Mouse (Mus musculus) hindbrain, embryonic 10.5 days (tissue): ENCODE measurements around the gene Rft1. TPM values are rescaled to one million over a fixed set of nuclear protein-coding genes. Genes with fewer than 3 reads are reported as not detected.

Source experiments
- DNase-seq: peaks from one replicate; pipeline ENCODE4 v3.0.0-alpha.2; 2017; ENCODE audit warnings: low spot score
- H3K27ac ChIP-seq: fragments of 300-500 bp; sonication (generic); 2 replicates; pipeline ENCODE4 v1.5.1; 2016; ENCODE audit warnings: mild to moderate bottlenecking, moderate library complexity
- H3K27me3 ChIP-seq: fragments of 300-500 bp; sonication (generic); 2 replicates; pipeline ENCODE4 v1.6.1; 2016; ENCODE audit warnings: mild to moderate bottlenecking; ENCODE audit not compliant: poor library complexity, insufficient read depth, severe bottlenecking
- H3K36me3 ChIP-seq: fragments of 300-500 bp; sonication (generic); 2 replicates; pipeline ENCODE4 v1.6.1; 2016; ENCODE audit warnings: mild to moderate bottlenecking, moderate library complexity
- H3K4me1 ChIP-seq: fragments of 300-500 bp; sonication (generic); replicated peaks from 2 replicates; pipeline ENCODE4 v1.6.1; 2016; ENCODE audit warnings: mild to moderate bottlenecking
- H3K4me3 ChIP-seq: fragments of 300-500 bp; sonication (generic); 2 replicates; pipeline ENCODE4 v1.5.1; 2016; ENCODE audit warnings: mild to moderate bottlenecking, moderate library complexity
- H3K9me3 ChIP-seq: fragments of 300-500 bp; sonication (generic); 2 replicates; pipeline ENCODE4 v1.6.1; 2016; ENCODE audit warnings: mild to moderate bottlenecking, moderate library complexity
- WGBS: fragments of 180-500 bp; shearing (Covaris S2); methylation state at CpG from one replicate; pipeline ENCODE4 v1.1.7; 2016; 5-methylcytosine and 5-hydroxymethylcytosine counted together
- polyA plus RNA-seq: library from polyadenylated mRNA; unstranded; fragments of >200 nt; fragmentation: Nextera tagmentation; extraction: Ambion mirVana; gene quantifications from 2 replicates; pipeline ENCODE4 v1.2.1, GENCODE M21; 2016

Gene Rft1
- polyA plus RNA-seq, 1 experiment from 2014 or later: 13.0 TPM

DNA sequence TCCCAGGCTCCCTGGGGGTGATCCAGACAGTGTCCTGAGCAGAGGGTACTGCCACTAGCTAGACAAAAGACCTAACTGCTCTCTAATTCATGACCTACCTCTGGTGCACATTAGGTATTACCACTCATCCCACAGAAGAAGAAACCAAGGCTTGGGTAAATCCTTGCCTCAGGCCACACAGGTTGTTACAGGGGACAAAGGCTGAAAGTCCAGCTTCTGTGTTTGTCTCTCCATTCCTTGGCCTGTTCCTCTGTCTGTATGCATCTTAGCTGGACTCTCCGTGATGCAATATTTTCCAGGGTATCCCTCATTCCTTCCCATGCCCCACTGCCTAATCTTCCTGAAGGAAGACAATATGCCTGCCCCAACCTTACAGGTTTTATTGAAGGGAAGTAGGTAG lies 19.7 kb upstream of the Rft1 start:
- 84% methylated on average over 1 of the region's 1 CpGs for WGBS
- Histone ChIP-seq H3K4me1 (peaks cover 33% of the 10 kb centered on the region), H3K9me3 (no peaks in the 10 kb centered on the region), H3K4me3 (no peak overlapping the region), H3K27ac (peak overlapping the region; percentile 23; the same call in 1 of the 2 replicates), H3K36me3 (no peaks in the 10 kb centered on the region), H3K27me3 (no peaks in the 10 kb centered on the region)
- DNase-seq: no peak

DNA sequence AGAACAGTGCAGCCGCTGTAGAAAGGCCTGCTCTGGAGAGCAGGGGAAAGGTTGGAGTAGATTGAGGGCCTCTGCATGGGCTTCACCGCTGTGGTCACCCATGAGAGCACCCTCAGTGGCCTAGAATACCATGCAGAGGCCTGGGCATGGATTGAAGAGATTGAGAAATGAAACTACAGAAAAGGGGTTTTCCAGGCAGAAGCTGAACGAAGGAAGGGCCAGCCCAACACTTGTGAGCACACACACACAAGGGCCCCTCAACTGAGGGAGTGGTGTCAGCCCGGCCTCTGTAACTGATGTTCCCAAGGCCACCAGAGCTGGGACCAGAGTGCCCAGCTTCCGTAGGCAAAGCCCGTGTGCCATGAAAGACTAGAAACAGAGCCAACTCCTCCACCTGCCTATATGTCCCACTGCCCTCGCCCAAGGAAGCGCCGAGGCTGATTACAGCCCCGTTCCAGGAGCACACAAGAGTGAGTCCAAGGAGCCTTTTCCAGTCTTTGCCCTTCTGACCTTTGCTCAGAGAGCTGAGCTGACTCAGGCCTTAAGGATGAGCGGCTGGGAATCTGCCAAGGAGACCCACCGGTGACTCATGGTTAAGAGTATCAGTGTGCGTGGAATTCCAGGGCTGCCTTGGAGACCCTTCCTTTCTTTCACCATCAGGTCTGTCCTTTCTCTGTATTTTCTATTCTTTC lies 18.8 kb upstream of the Rft1 start:
- H3K27ac ChIP-seq: no peak overlapping the region
- H3K4me1 ChIP-seq: peaks cover 29% of the 10 kb centered on the region
- no peaks in the 10 kb centered on the region for H3K27me3 ChIP-seq
- DNase-seq: no peak
- H3K9me3 ChIP-seq: no peaks in the 10 kb centered on the region
- 83% methylated on average over 13 of the region's 13 CpGs for WGBS
- H3K36me3 ChIP-seq: no peaks in the 10 kb centered on the region
- H3K4me3 ChIP-seq: no peak overlapping the region

DNA sequence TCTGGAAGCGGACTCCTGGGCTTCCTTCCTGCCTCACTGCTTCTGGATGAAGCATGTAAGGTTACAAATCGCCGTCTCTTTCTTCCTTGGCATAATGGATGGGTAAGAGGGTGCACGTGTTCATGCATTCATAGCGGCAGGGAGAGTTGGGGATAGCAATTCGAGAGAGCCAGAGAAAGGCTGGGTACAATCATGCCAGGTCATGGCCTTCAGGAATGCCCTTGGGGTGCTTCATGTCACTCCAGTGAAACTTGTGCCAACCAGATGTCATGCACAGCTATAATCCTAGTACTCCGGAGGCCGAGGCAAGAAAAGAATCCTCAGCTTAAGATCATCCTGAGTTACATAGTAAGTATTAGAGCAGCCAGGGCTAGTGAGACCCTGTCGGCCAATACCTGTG lies 17.7 kb upstream of the Rft1 start:
- Histone ChIP-seq H3K36me3 (no peaks in the 10 kb centered on the region), H3K27me3 (no peaks in the 10 kb centered on the region), H3K4me3 (no peak overlapping the region), H3K9me3 (no peaks in the 10 kb centered on the region), H3K4me1 (peaks cover 23% of the 10 kb centered on the region), H3K27ac (no peak overlapping the region)
- no peak for DNase-seq
- WGBS: 83% methylated on average over 9 of the region's 9 CpGs

DNA sequence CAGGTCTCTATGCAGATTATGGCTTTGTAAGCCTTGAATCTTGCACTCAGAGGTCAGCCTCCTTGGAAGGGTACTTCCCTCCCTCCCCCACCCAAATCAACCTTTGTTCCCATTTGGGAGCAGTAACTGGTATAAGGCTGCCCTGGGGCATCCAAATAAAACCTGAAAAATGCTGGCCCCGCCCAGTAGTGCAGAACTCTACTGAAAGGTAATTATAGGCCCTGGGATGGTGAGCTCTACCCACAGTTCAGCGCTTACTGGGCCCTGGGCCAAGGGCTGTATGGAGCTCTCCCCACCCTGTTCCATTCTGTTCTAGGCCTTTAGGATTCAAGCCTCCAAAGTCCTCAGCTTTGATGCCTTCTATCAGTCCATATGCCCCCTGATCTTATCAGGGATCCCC lies 17.1 kb upstream of the Rft1 start:
- DNase-seq: no peak
- Histone ChIP-seq H3K36me3 (no peaks in the 10 kb centered on the region), H3K4me3 (no peak overlapping the region), H3K27ac (no peak overlapping the region), H3K27me3 (no peaks in the 10 kb centered on the region), H3K4me1 (peaks cover 17% of the 10 kb centered on the region), H3K9me3 (no peaks in the 10 kb centered on the region)
- 79% methylated on average over 2 of the region's 2 CpGs for WGBS

DNA sequence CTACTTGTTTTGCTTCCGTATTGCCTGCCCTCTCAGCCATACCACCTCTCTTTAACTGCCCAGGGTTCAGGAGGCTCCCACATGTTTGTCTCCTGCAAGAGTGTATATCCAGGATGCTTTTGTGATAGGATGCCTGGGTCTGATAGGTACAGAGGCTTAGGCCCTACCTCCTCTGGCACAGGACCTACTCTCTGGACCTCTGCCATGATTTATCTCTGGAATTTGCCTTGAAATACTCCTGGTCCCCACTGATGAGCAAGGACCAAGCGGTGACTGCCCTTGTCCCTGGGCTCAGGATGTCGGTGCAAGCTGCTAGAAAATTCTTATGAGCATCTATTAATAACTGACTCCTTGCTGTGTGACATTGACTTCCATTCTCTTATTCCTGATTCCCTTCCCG lies 16.2 kb upstream of the Rft1 start:
- Histone ChIP-seq H3K4me1 (peaks cover 11% of the 10 kb centered on the region), H3K9me3 (no peaks in the 10 kb centered on the region), H3K27ac (no peak overlapping the region), H3K27me3 (no peaks in the 10 kb centered on the region), H3K4me3 (no peak overlapping the region), H3K36me3 (no peaks in the 10 kb centered on the region)
- WGBS: 86% methylated on average over 4 of the region's 4 CpGs
- DNase-seq: no peak

DNA sequence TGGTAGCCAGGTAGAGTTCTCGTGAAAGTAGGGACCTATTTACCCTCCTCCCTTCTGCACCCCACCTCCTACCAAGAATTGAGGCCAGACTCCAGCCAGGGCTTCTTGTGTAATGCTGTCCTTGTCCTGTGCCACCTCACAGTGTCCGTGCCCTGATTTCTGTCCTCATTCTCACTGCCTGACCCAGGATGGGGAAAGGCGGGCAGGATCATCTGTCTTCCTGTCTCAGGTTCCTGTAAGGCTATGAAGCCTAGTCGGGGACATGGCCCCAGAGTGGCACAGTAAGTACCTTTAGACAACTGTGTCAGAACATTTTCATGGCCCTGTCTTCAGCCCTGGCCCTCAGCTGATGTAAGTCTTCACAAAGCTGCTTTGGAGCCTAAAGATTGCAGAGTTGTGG lies 15.5 kb upstream of the Rft1 start:
- WGBS: 88% methylated on average over 4 of the region's 4 CpGs
- H3K4me3 ChIP-seq: no peak overlapping the region
- H3K27me3 ChIP-seq: no peaks in the 10 kb centered on the region
- H3K36me3 ChIP-seq: no peaks in the 10 kb centered on the region
- H3K27ac ChIP-seq: no peak overlapping the region
- H3K4me1 ChIP-seq: peaks cover 11% of the 10 kb centered on the region
- DNase-seq: no peak
- H3K9me3 ChIP-seq: no peaks in the 10 kb centered on the region

DNA sequence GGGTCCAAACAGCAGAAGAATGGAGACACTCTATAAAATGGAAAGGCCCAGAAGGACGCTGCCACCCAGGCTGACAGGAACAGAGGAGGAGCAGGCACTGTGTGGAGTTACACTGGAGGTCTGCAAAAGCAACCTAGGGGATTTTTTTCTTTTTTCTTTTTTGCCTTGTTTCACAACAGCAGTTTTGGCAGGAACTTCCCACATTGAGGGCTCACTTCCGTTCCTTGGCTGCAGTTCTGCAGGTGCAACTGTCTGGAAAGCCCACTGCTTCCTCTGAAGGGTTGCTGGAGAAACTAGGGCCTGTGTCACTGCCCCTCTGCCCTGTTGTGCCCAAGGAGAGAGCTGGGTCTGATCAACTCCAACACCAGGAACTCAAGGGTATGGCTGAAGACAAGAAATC lies 12.4 kb upstream of the Rft1 start:
- Histone ChIP-seq H3K36me3 (no peaks in the 10 kb centered on the region), H3K4me1 (peaks cover 4% of the 10 kb centered on the region), H3K9me3 (no peaks in the 10 kb centered on the region), H3K27me3 (no peaks in the 10 kb centered on the region), H3K4me3 (no peak overlapping the region), H3K27ac (no peak overlapping the region)
- 77% methylated on average over 2 of the region's 2 CpGs for WGBS
- DNase-seq: no peak

DNA sequence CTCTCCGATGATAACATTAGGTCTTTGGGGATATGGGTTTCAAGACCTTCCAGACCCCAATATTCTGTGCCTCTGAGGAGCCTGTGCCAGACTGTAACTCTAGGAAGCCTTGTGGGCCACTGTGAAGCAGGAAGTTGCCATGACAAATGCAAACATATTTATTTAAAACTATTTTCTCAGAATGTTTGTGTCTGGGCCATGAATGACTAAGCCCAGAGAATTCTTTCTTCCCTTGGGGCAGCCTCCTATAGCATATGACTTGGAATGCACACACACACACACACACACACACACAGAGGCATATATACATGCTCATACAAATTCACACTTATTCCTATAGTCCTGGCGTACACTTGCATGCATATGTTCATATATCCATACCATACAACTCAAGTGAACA lies 10.1 kb upstream of the Rft1 start:
- Histone ChIP-seq H3K4me3 (no peak overlapping the region), H3K36me3 (no peaks in the 10 kb centered on the region), H3K9me3 (no peaks in the 10 kb centered on the region), H3K4me1 (no peaks in the 10 kb centered on the region), H3K27me3 (no peaks in the 10 kb centered on the region), H3K27ac (no peak overlapping the region)
- 92% methylated on average over 2 of the region's 2 CpGs for WGBS
- DNase-seq: no peak

DNA sequence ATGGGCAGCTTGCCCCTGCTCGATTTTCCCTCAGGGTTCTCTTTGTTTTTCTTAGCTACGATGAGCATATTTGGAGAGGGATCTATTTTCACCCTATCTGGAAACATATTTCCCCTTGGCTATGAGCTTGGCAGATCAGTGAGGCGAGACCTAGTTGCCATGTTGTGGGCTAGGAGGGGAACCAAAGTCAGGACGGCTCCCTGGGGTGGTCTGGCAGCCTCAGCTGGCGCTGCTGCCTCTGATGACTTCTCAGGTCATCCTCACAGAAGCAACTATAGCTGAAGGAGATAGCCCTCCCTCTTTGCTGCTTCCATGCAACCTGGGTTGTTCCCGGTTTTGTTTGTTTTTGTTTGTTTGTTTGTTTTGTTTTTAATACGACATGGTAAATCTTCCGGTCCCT lies 9.1 kb upstream of the Rft1 start:
- H3K4me3 ChIP-seq: no peak overlapping the region
- H3K27me3 ChIP-seq: no peaks in the 10 kb centered on the region
- H3K4me1 ChIP-seq: no peaks in the 10 kb centered on the region
- H3K27ac ChIP-seq: no peak overlapping the region
- 66% methylated on average over 8 of the region's 8 CpGs for WGBS
- H3K9me3 ChIP-seq: no peaks in the 10 kb centered on the region
- no peaks in the 10 kb centered on the region for H3K36me3 ChIP-seq
- DNase-seq: no peak

DNA sequence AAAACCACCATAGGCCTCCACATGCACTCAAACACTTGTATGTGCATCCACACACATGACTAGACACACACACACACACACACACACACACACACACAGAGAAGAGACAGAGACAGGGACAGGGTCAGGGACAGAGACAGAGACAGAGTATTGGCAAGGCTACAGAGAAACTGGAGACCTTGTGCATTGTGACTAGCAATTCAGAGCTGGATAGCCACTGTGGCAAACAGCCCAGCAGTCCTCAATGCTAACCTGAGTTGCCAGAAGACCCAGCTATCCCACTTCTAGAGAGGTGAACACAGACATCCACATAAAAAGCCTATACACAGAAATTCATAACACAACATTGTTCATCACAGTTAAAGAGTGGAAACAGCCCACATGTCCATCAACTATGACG lies 7.7 kb upstream of the Rft1 start:
- no peaks in the 10 kb centered on the region for H3K9me3 ChIP-seq
- no peaks in the 10 kb centered on the region for H3K36me3 ChIP-seq
- no peak for DNase-seq
- no peak overlapping the region for H3K27ac ChIP-seq
- H3K27me3 ChIP-seq: no peaks in the 10 kb centered on the region
- H3K4me1 ChIP-seq: no peaks in the 10 kb centered on the region
- 87% methylated on average over 1 of the region's 1 CpGs for WGBS
- H3K4me3 ChIP-seq: no peak overlapping the region

DNA sequence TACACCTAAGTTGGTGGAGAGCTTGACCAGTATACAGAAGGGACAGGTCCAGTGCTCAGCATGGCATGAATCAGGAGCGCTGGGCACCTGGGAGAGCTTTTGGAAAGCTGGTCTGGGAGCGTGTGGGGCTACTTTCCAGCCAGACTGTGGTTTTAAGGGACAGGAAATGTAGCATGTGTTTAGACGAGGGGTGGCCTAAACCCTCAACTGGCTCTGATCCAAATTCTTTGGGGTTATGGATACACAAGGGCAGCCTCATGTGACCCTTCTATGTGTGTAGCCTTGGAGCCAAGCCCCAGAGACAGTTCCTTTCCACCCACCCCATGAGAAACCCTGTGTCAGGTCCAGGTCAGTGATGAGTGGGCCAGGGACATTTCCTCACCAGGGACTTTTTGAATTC lies 5.7 kb upstream of the Rft1 start:
- H3K27me3 ChIP-seq: no peaks in the 10 kb centered on the region
- H3K4me1 ChIP-seq: no peaks in the 10 kb centered on the region; the same call in 1 of the 2 replicates
- no peak overlapping the region for H3K27ac ChIP-seq
- no peak overlapping the region for H3K4me3 ChIP-seq
- 66% methylated on average over 3 of the region's 3 CpGs for WGBS
- H3K36me3 ChIP-seq: no peaks in the 10 kb centered on the region
- H3K9me3 ChIP-seq: no peaks in the 10 kb centered on the region
- no peak for DNase-seq

DNA sequence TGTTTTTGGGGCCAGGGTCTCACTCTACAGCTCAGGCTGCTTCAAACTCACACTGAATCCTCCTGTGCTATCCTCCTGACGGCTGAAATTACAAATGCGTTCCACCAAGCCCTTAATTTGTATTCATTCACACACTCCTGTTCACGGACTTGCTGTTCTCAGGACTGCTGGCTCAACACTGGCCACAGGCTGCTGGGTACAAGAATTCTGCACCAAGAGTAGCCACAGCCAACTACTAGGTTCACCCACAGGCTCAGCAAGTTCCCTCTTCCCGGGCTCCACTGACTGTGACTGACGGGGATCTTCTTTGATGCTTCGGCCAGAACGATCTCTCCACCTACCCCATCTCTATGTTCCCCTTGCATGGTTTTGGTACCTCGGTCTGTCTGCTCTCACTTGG lies 4.4 kb upstream of the Rft1 start:
- no peaks in the 10 kb centered on the region for H3K9me3 ChIP-seq
- WGBS: 84% methylated on average over 8 of the region's 8 CpGs
- no peak overlapping the region for H3K4me3 ChIP-seq
- no peak overlapping the region for H3K27ac ChIP-seq
- H3K36me3 ChIP-seq: no peaks in the 10 kb centered on the region
- H3K4me1 ChIP-seq: peaks cover 2% of the 10 kb centered on the region
- no peak for DNase-seq
- no peaks in the 10 kb centered on the region for H3K27me3 ChIP-seq

DNA sequence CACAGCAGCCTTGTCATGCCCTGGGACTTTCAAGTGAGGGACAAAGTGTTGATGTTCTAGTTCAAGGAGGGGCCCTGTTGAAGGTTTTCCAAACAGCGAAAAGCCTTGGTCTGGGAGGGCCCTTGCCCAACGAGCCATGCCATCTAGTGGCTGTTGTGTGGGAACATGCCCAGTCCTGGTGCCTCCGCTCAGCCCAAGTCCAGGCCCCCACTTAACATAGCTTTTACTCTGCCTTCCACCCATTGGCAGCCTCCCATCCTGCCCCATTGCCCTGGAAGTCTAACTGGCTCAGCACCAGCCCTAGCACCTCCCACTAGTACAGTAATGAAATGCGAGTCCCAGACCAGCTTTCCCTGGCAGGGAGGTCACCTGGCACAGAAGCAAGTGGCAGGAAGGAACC lies 3.2 kb upstream of the Rft1 start:
- DNase-seq: no peak
- Histone ChIP-seq H3K4me1 (peaks cover 6% of the 10 kb centered on the region), H3K36me3 (no peaks in the 10 kb centered on the region), H3K9me3 (no peaks in the 10 kb centered on the region), H3K4me3 (no peak overlapping the region), H3K27ac (no peak overlapping the region), H3K27me3 (no peaks in the 10 kb centered on the region)
- 25% methylated on average over 4 of the region's 4 CpGs for WGBS

DNA sequence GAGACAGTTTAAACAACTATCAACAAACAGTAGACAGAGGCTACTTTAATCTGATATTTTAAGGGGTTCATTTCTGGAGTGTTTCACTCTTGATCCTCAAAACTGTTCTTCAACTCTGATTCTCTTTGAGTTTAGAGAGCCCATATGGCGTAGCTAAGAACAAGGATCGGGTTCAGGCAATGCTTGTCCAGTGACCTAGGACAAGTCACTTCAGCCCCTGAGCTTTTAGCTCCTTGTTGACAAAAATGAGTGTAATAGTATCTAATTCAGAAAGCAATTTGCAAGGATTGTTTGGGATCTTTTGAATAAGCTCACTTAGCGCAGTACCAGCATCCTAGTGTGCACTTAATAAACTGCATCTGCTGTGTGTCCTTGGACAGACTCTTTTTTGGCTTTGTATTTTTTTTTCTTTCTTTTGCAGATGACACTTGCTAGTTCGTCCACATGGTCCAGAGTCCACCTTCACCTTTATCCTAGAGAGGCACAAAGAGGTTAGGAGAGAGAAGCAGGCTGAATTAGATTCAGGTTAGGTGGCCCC lies 600 bp downstream of the Rft1 start:
- 44% methylated on average over 4 of the region's 4 CpGs for WGBS
- H3K27ac ChIP-seq: peak overlapping the region; percentile 98

More for the DNA sequence above, 600 bp downstream of the Rft1 start:
- Histone ChIP-seq H3K4me3 (peak overlapping the region; percentile 98), H3K4me1 (peaks cover 6% of the 10 kb centered on the region), H3K9me3 (no peaks in the 10 kb centered on the region), H3K27me3 (no peaks in the 10 kb centered on the region), H3K36me3 (peaks cover 17% of the 10 kb centered on the region)
- DNase-seq: no peak
